Mouse (Mus musculus) heart, postnatal 14 days (tissue): ENCODE data around the gene Arhgap29. TPM values are rescaled to one million over a fixed set of nuclear protein-coding genes. Genes with fewer than 3 reads are reported as not detected.

Experiments used
- DNase-seq, 2 experiments: peaks; one replicate each; pipeline ENCODE4 v3.0.0; 2021 to 2022
- intact Hi-C: fragments of 180-260 bp; cut with DNase I; formaldehyde crosslinking; loops from one replicate; pipeline ENCODE4 v1.15.1; 2025
- total RNA-seq, 2 experiments: library from RNA; stranded (reverse); gene quantifications; 2 replicates each; pipeline ENCODE4 v1.2.3; 2021

Arhgap29 gene
- total RNA-seq, 2 experiments from 2014 or later = 71.1 to 72.6 TPM

GRCm38 (mm10) chr3:121940094-121940889 is 12.0 kb upstream of the Arhgap29 start:
- intact Hi-C loops = no loop called here
- DNase-seq = no peak

GRCm38 (mm10) chr3:121941204-121941745 is 11.1 kb upstream of the Arhgap29 start:
- intact Hi-C loops = no loop called here
- no peak for DNase-seq

GRCm38 (mm10) chr3:121945957-121946356 is 6.4 kb upstream of the Arhgap29 start:
- no peak for DNase-seq
- intact Hi-C loops = no loop called here

- DNase-seq = no peak
- intact Hi-C loops = no loop called here
These were observed 5.6 kb upstream of the Arhgap29 start for GRCm38 (mm10) chr3:121946765-121947164.

- intact Hi-C loops = loop anchor here (5.0 kb wide), 1 partner anchor 33 kb away; no protein-coding TSS in a partner anchor
- no peak for DNase-seq
These were observed 2.2 kb upstream of the Arhgap29 start for GRCm38 (mm10) chr3:121950139-121950538.

GRCm38 (mm10) chr3:121951116-121951515 is 1.2 kb upstream of the Arhgap29 start:
- DNase-seq = no peak
- intact Hi-C loops = loop anchor here (5.0 kb wide), 1 partner anchor 34 kb away; no protein-coding TSS in a partner anchor

- DNase-seq = peak; percentile 93 to 94
- intact Hi-C loops = loop anchor here (5.0 kb wide), 1 partner anchor 36 kb away; no protein-coding TSS in a partner anchor
These were observed 700 bp downstream of the Arhgap29 start for GRCm38 (mm10) chr3:121953049-121953432.

GRCm38 (mm10) chr3:121953433-121954161 is 1.3 kb downstream of the Arhgap29 start:
- intact Hi-C loops = loop anchor here (2.0 to 5.0 kb wide), 2 partner anchors 36 to 63 kb away; no protein-coding TSS in a partner anchor
- peak; percentile 53 to 61 for DNase-seq

- intact Hi-C loops = loop anchor here (2.0 to 5.0 kb wide), 2 partner anchors 37 to 64 kb away; no protein-coding TSS in a partner anchor
These were observed 2.1 kb downstream of the Arhgap29 start for GRCm38 (mm10) chr3:121954421-121954820.

GRCm38 (mm10) chr3:121955527-121955926 is 3.2 kb downstream of the Arhgap29 start:
- no peak for DNase-seq
- intact Hi-C loops = loop anchor here (2.0 kb wide), 1 partner anchor 65 kb away; no protein-coding TSS in a partner anchor

More at GRCm38 (mm10) chr3:121954421-121954820, 2.1 kb downstream of the Arhgap29 start:
- no peak for DNase-seq

- DNase-seq = no peak
- intact Hi-C loops = no loop called here
These were observed 4.4 kb downstream of the Arhgap29 start for GRCm38 (mm10) chr3:121956789-121957188.

- no peak for DNase-seq
- intact Hi-C loops = no loop called here
These were observed 5.4 kb downstream of the Arhgap29 start for GRCm38 (mm10) chr3:121957606-121958344.

GRCm38 (mm10) chr3:121964173-121964572 is 11.8 kb downstream of the Arhgap29 start:
- DNase-seq = peak; percentile 44 to 68
- intact Hi-C loops = loop anchor here (1.0 to 2.0 kb wide), 2 partner anchors 140 to 177 kb away; no protein-coding TSS in a partner anchor

GRCm38 (mm10) chr3:121967681-121968476 is 15.5 kb downstream of the Arhgap29 start:
- intact Hi-C loops = loop anchor here (5.0 kb wide), 2 partner anchors 81 to 154 kb away; no protein-coding TSS in a partner anchor

GRCm38 (mm10) chr3:121968621-121969020 is 16.3 kb downstream of the Arhgap29 start:
- intact Hi-C loops = loop anchor here (5.0 kb wide), 2 partner anchors 81 to 154 kb away; no protein-coding TSS in a partner anchor
- peak; percentile 48 to 71 for DNase-seq

More at GRCm38 (mm10) chr3:121967681-121968476, 15.5 kb downstream of the Arhgap29 start:
- peak; percentile 93 to 94 for DNase-seq

GRCm38 (mm10) chr3:121969451-121969850 is 17.1 kb downstream of the Arhgap29 start:
- intact Hi-C loops = loop anchor here (5.0 kb wide), 2 partner anchors 82 to 153 kb away; no protein-coding TSS in a partner anchor
- DNase-seq = no peak

GRCm38 (mm10) chr3:121973761-121974160 is 21.4 kb downstream of the Arhgap29 start:
- peak in 1 of 2 experiments; percentile 44 for DNase-seq
- intact Hi-C loops = no loop called here

- intact Hi-C loops = no loop called here
- no peak for DNase-seq
These were observed 23.0 kb downstream of the Arhgap29 start for GRCm38 (mm10) chr3:121975381-121975780.

- no peak for DNase-seq
- intact Hi-C loops = no loop called here
These were observed 29.0 kb downstream of the Arhgap29 start for GRCm38 (mm10) chr3:121981306-121981705.
